Comparison of ENCODE assay signal across 10 mouse cellular contexts in genomic region chr11:86568425-86568824, GRCm38 (mm10). TPM values are rescaled to one million over a fixed set of nuclear protein-coding genes. Genes with fewer than 3 reads are reported as not detected.
DNase-seq lines count a peak whose midpoint lies in the region; ATAC-seq lines count a peak whose summit lies in the region.
"Had no signal": no experiment of that assay in that cellular context is flagged by ENCODE, and none has a peak within 500 bp of the region (broad histone marks: within the 10 kb centered on the region; RNA-seq: fewer than 3 reads in every experiment).

No protein-coding gene starts in this region.

- no peaks in the 10 kb centered on the region for H3K36me3 ChIP-seq in hindbrain, embryonic 14.5 days (replicated peaks; ENCODE audit: control insufficient read depth, insufficient read depth)
- no peaks in the 10 kb centered on the region for H3K36me3 ChIP-seq in hindbrain, embryonic 16.5 days (ENCODE audit: control insufficient read depth, insufficient read depth, low read length)

- no peak overlapping the region for H3K4me3 ChIP-seq in hindbrain, embryonic 14.5 days (replicated peaks; ENCODE audit: low read length)
- no peak overlapping the region for H3K4me3 ChIP-seq in hindbrain, embryonic 16.5 days (ENCODE audit: low read length)
- H3K4me3 ChIP-seq: heart, embryonic 10.5 days had no signal

- H3K9me3 ChIP-seq in hindbrain, embryonic 14.5 days (ENCODE audit: control insufficient read depth, low read length) = no peaks in the 10 kb centered on the region
- no peaks in the 10 kb centered on the region for H3K9me3 ChIP-seq in hindbrain, embryonic 16.5 days (ENCODE audit: control insufficient read depth, low read length)
- H3K9me3 ChIP-seq: heart, embryonic 10.5 days had no signal

- H3K4me2 ChIP-seq in hindbrain, embryonic 14.5 days (replicated peaks) = no peak overlapping the region
- H3K4me2 ChIP-seq in hindbrain, embryonic 16.5 days (ENCODE audit: low read length) = no peak overlapping the region

- no peak overlapping the region for H3K9ac ChIP-seq in hindbrain, embryonic 14.5 days
- no peak overlapping the region for H3K9ac ChIP-seq in hindbrain, embryonic 16.5 days (ENCODE audit: low read depth, low read length)

- 77% methylated on average over 3 of the region's 3 CpGs for WGBS in hindbrain, embryonic 14.5 days
- 74% methylated on average over 3 of the region's 3 CpGs for WGBS in hindbrain, embryonic 16.5 days

- H3K27ac ChIP-seq in hindbrain, embryonic 14.5 days = no peak overlapping the region
- no peak overlapping the region for H3K27ac ChIP-seq in hindbrain, embryonic 16.5 days (ENCODE audit: low read depth, low read length)
- H3K27ac ChIP-seq: heart, embryonic 10.5 days had no signal

- ATAC-seq in hindbrain, embryonic 14.5 days (ENCODE audit: low FRiP score) = no peak
- no peak for ATAC-seq in hindbrain, embryonic 16.5 days

- no peaks in the 10 kb centered on the region for H3K4me1 ChIP-seq in hindbrain, embryonic 14.5 days (replicated peaks; ENCODE audit: control insufficient read depth, insufficient read depth, low read length)
- no peaks in the 10 kb centered on the region; the same call in 1 of the 2 replicates for H3K4me1 ChIP-seq in hindbrain, embryonic 16.5 days (ENCODE audit: control insufficient read depth, insufficient read depth, low read depth, low read length)

- DNase-seq in hindbrain, embryonic 14.5 days (ENCODE audit: low spot score) = peak; percentile 46
- peak; percentile 75 for DNase-seq in 416B (ENCODE audit: low read depth)
- peak; percentile 25 for DNase-seq in Muller cell, postnatal 12 days (ENCODE audit: inconsistent ontology term)
- DNase-seq in induced T-regulatory cell, adult 2 months (ENCODE audit: low read depth) = peak; percentile 81
- no peak for DNase-seq in urinary bladder, adult 18-20 months (ENCODE audit: low spot score in 2 of 2)
- DNase-seq in heart, postnatal 14 days = no peak
- DNase-seq in gastrocnemius, adult 18-20 months (ENCODE audit: low spot score) = no peak
- DNase-seq: adrenal gland, postnatal 25 days had no signal

- intact Hi-C loops in heart, postnatal 14 days (cut with DNase I) = loop anchor here (1.0 kb wide), 1 partner anchor 85 kb away; no protein-coding TSS in a partner anchor

- no peaks in the 10 kb centered on the region for H3K27me3 ChIP-seq in hindbrain, embryonic 14.5 days (ENCODE audit: control insufficient read depth, insufficient read depth, low read length)
- no peaks in the 10 kb centered on the region for H3K27me3 ChIP-seq in hindbrain, embryonic 16.5 days (replicated peaks; ENCODE audit: control insufficient read depth, insufficient read depth, low read length)

RNA-seq across cellular contexts. Expression of gene Tubd1, which starts 23.6 kb away (rescaled TPM):
- 5.8 and 6.1 TPM in 2 replicates for polyA plus RNA-seq in hindbrain, embryonic 14.5 days (2014; fragmentation: Nextera tagmentation; extraction: Ambion mirVana)
- polyA plus RNA-seq in hindbrain, embryonic 16.5 days (2015; fragmentation: Nextera tagmentation; extraction: Ambion mirVana) = 6.5 and 7.7 TPM in 2 replicates
- 1 to 10 TPM; 5.9 to 7.1 TPM for total RNA-seq in heart, postnatal 14 days (2021)
- total RNA-seq in gastrocnemius, adult 18-20 months (2021) = 1 to 10 TPM; 6.8 to 7.0 TPM

RNA-seq across cellular contexts. Expression of gene Rps6kb1, which starts 23.8 kb away (rescaled TPM):
- 45.1 and 51.9 TPM in 2 replicates for polyA plus RNA-seq in hindbrain, embryonic 14.5 days (2014; fragmentation: Nextera tagmentation; extraction: Ambion mirVana)
- 53.0 and 53.1 TPM in 2 replicates for polyA plus RNA-seq in hindbrain, embryonic 16.5 days (2015; fragmentation: Nextera tagmentation; extraction: Ambion mirVana)
- total RNA-seq in heart, postnatal 14 days (2021) = 10 to 100 TPM; 22.5 to 24.4 TPM
- total RNA-seq in gastrocnemius, adult 18-20 months (2021) = 10 to 100 TPM; 19.6 to 20.1 TPM

Comparison
In these comparisons a context has a peak if more than half of its experiments do, and no peak if none do; other contexts are left out.
1. DNase-seq: peak in hindbrain, embryonic 14.5 days (single experiment), 416B (single experiment), Muller cell, postnatal 12 days (single experiment) and induced T-regulatory cell, adult 2 months (single experiment); none in urinary bladder, adult 18-20 months (0 of 2), heart, postnatal 14 days (0 of 2) and gastrocnemius, adult 18-20 months (single experiment).